Mouse (Mus musculus): ENCODE data around the gene Acot5.
"Not testable (repeated sequence)": the region's sequence is repeated elsewhere in the genome, so short reads cannot be mapped to it uniquely, and the experiment has no call there.

- TF ChIP-seq CTCF (IDR thresholded peaks at IDR 0.05; ENCODE audit: control insufficient read depth, insufficient read depth, insufficient replicate concordance, low read depth, low read length); POLR2A (IDR thresholded peaks at IDR 0.05; ENCODE audit: control insufficient read depth, low read depth, low read length): not testable (repeated sequence)
These were observed 457 bp downstream of the Acot5 start for GRCm38 (mm10) chr12:84069582-84069981.
